Mouse (Mus musculus) midbrain, embryonic 13.5 days (tissue): ENCODE measurements at regions not wholly inside any gene's neighbourhood (a gene's known extent, or its start where the extent isn't known, plus 50 kb on each side); places are given as distances from the start of the nearest gene placed in this dataset.

Source experiments
- ATAC-seq: fragments of 200-750 bp; cut with Nextera tagmentation; 2 replicates; pipeline ENCODE4 v1.8.0; 2017; ENCODE audit warnings: mild to moderate bottlenecking, moderate TSS enrichment, moderate library complexity
- H3K27ac ChIP-seq: fragments of 300-500 bp; sonication (generic); 2 replicates; pipeline ENCODE4 v1.5.1; 2015; ENCODE audit warnings: inconsistent platforms, mild to moderate bottlenecking, moderate library complexity
- H3K27me3 ChIP-seq: fragments of 300-500 bp; sonication (generic); 2 replicates; pipeline ENCODE4 v1.6.1; 2015; ENCODE audit warnings: mild to moderate bottlenecking, inconsistent platforms
- H3K36me3 ChIP-seq: fragments of 300-500 bp; sonication (generic); 2 replicates; pipeline ENCODE4 v1.6.1; 2015; ENCODE audit warnings: mild to moderate bottlenecking, inconsistent platforms
- H3K4me1 ChIP-seq: fragments of 300-500 bp; sonication (generic); replicated peaks from 2 replicates; pipeline ENCODE4 v1.6.1; 2015; ENCODE audit warnings: inconsistent platforms
- H3K4me2 ChIP-seq: fragments of 300-500 bp; sonication (generic); replicated peaks from 2 replicates; pipeline ENCODE4 v1.6.1; 2015; ENCODE audit warnings: moderate library complexity, mild to moderate bottlenecking, inconsistent platforms
- H3K4me3 ChIP-seq: fragments of 300-500 bp; sonication (generic); replicated peaks from 2 replicates; pipeline ENCODE4 v1.5.1; 2015; ENCODE audit warnings: mild to moderate bottlenecking, inconsistent platforms
- H3K9ac ChIP-seq: fragments of 300-500 bp; sonication (generic); replicated peaks from 2 replicates; pipeline ENCODE4 v1.6.1; 2015; ENCODE audit warnings: mild to moderate bottlenecking, inconsistent platforms
- H3K9me3 ChIP-seq: fragments of 300-500 bp; sonication (generic); 2 replicates; pipeline ENCODE4 v1.6.1; 2016; ENCODE audit warnings: mild to moderate bottlenecking, inconsistent platforms
- WGBS: fragments of 180-500 bp; shearing (Covaris S2); methylation state at CpG from one replicate; pipeline ENCODE4 v1.1.7; 2015; 5-methylcytosine and 5-hydroxymethylcytosine counted together

GRCm38 (mm10) chr7:95926119-95927039, 244.7 kb upstream of the Tenm4 start:
- no peaks in the 10 kb centered on the region for H3K27me3 ChIP-seq
- no peaks in the 10 kb centered on the region for H3K4me1 ChIP-seq
- no peaks in the 10 kb centered on the region for H3K36me3 ChIP-seq
- H3K4me3 ChIP-seq = no peak overlapping the region
- H3K4me2 ChIP-seq = no peak overlapping the region
- H3K9me3 ChIP-seq = no peaks in the 10 kb centered on the region
- H3K9ac ChIP-seq = no peak overlapping the region
- WGBS = 58% methylated on average over 6 of the region's 6 CpGs
- H3K27ac ChIP-seq = no peak overlapping the region
- peak; percentile 45; the same call in 1 of the 2 replicates for ATAC-seq

- Histone ChIP-seq H3K9ac (no peak overlapping the region), H3K4me1 (no peaks in the 10 kb centered on the region), H3K4me2 (no peak overlapping the region), H3K4me3 (no peak overlapping the region), H3K27ac (no peak overlapping the region), H3K36me3 (no peaks in the 10 kb centered on the region), H3K9me3 (no peaks in the 10 kb centered on the region), H3K27me3 (no peaks in the 10 kb centered on the region)
- 88% methylated on average over 5 of the region's 5 CpGs for WGBS
- ATAC-seq = no peak
Measured at GRCm38 (mm10) chr7:95936599-95936998, 234.4 kb upstream of the Tenm4 start.

- Histone ChIP-seq H3K27ac (no peak overlapping the region), H3K4me1 (no peaks in the 10 kb centered on the region), H3K27me3 (no peaks in the 10 kb centered on the region), H3K36me3 (no peaks in the 10 kb centered on the region), H3K9me3 (peaks cover 4% of the 10 kb centered on the region; the same call in 1 of the 2 replicates), H3K9ac (no peak overlapping the region), H3K4me3 (no peak overlapping the region), H3K4me2 (no peak overlapping the region)
- 91% methylated on average over 6 of the region's 6 CpGs for whole genome bisulfite sequencing
- ATAC-seq = no peak
Measured at GRCm38 (mm10) chr7:95943420-95943819, 227.6 kb upstream of the Tenm4 start.

GRCm38 (mm10) chr7:95952395-95952794, 218.7 kb upstream of the Tenm4 start:
- no peak for ATAC-seq
- WGBS = 69% methylated on average over 2 of the region's 2 CpGs

GRCm38 (mm10) chr7:95954511-95954910, 216.5 kb upstream of the Tenm4 start:
- WGBS = 92% methylated on average over 2 of the region's 2 CpGs
- Histone ChIP-seq H3K36me3 (no peaks in the 10 kb centered on the region), H3K4me2 (no peak overlapping the region), H3K27ac (no peak overlapping the region), H3K9me3 (no peaks in the 10 kb centered on the region), H3K4me1 (no peaks in the 10 kb centered on the region), H3K27me3 (no peaks in the 10 kb centered on the region), H3K4me3 (no peak overlapping the region), H3K9ac (no peak overlapping the region)
- no peak for ATAC-seq

More at GRCm38 (mm10) chr7:95952395-95952794, 218.7 kb upstream of the Tenm4 start:
- H3K9me3 ChIP-seq = no peaks in the 10 kb centered on the region
- H3K4me3 ChIP-seq = no peak overlapping the region
- no peak overlapping the region for H3K9ac ChIP-seq
- no peaks in the 10 kb centered on the region for H3K36me3 ChIP-seq
- H3K4me2 ChIP-seq = no peak overlapping the region
- H3K27me3 ChIP-seq = no peaks in the 10 kb centered on the region
- no peaks in the 10 kb centered on the region for H3K4me1 ChIP-seq
- no peak overlapping the region for H3K27ac ChIP-seq

- Histone ChIP-seq H3K4me1 (no peaks in the 10 kb centered on the region), H3K27me3 (no peaks in the 10 kb centered on the region), H3K36me3 (no peaks in the 10 kb centered on the region), H3K4me2 (no peak overlapping the region), H3K27ac (no peak overlapping the region), H3K4me3 (no peak overlapping the region), H3K9me3 (no peaks in the 10 kb centered on the region), H3K9ac (no peak overlapping the region)
- no peak for ATAC-seq
- 64% methylated on average over 2 of the region's 2 CpGs for WGBS
Measured at GRCm38 (mm10) chr7:95955119-95955518, 215.9 kb upstream of the Tenm4 start.

- Histone ChIP-seq H3K4me3 (no peak overlapping the region), H3K36me3 (no peaks in the 10 kb centered on the region), H3K9ac (no peak overlapping the region), H3K4me1 (no peaks in the 10 kb centered on the region), H3K27ac (no peak overlapping the region), H3K4me2 (no peak overlapping the region), H3K27me3 (no peaks in the 10 kb centered on the region), H3K9me3 (no peaks in the 10 kb centered on the region)
- 40% methylated on average over 4 of the region's 4 CpGs for WGBS
- peak; percentile 68 for ATAC-seq
Measured at GRCm38 (mm10) chr7:95959068-95959467, 212.0 kb upstream of the Tenm4 start.

- ATAC-seq = no peak
- Histone ChIP-seq H3K4me2 (no peak overlapping the region), H3K9ac (no peak overlapping the region), H3K4me3 (no peak overlapping the region), H3K4me1 (no peaks in the 10 kb centered on the region), H3K9me3 (no peaks in the 10 kb centered on the region), H3K27ac (no peak overlapping the region), H3K36me3 (no peaks in the 10 kb centered on the region), H3K27me3 (0 out of 2 replicates have a peak, but pooled peaks cover 4% of the 10 kb centered on the region)
- 78% methylated on average over 7 of the region's 7 CpGs for WGBS
Measured at GRCm38 (mm10) chr7:95971863-95972262, 199.2 kb upstream of the Tenm4 start.

GRCm38 (mm10) chr7:95974085-95974484, 197.0 kb upstream of the Tenm4 start:
- 46% methylated on average over 2 of the region's 2 CpGs for WGBS
- H3K9ac ChIP-seq = no peak overlapping the region
- H3K27ac ChIP-seq = no peak overlapping the region
- H3K27me3 ChIP-seq = 0 out of 2 replicates have a peak, but pooled peaks cover 4% of the 10 kb centered on the region
- H3K9me3 ChIP-seq = no peaks in the 10 kb centered on the region
- H3K36me3 ChIP-seq = no peaks in the 10 kb centered on the region
- H3K4me1 ChIP-seq = no peaks in the 10 kb centered on the region
- ATAC-seq = no peak
- no peak overlapping the region for H3K4me2 ChIP-seq
- no peak overlapping the region for H3K4me3 ChIP-seq

GRCm38 (mm10) chr7:95991250-95992032, 179.6 kb upstream of the Tenm4 start:
- 33% methylated on average over 10 of the region's 10 CpGs for WGBS
- Histone ChIP-seq H3K27me3 (no peaks in the 10 kb centered on the region; the same call in 1 of the 2 replicates), H3K27ac (no peak overlapping the region), H3K4me3 (no peak overlapping the region), H3K9me3 (no peaks in the 10 kb centered on the region), H3K9ac (no peak overlapping the region), H3K36me3 (no peaks in the 10 kb centered on the region), H3K4me2 (no peak overlapping the region), H3K4me1 (peaks cover 10% of the 10 kb centered on the region; the same call in 1 of the 2 replicates)
- peak; percentile 84 for ATAC-seq

- Histone ChIP-seq H3K27me3 (no peaks in the 10 kb centered on the region), H3K9me3 (no peaks in the 10 kb centered on the region), H3K4me1 (peaks cover 10% of the 10 kb centered on the region; the same call in 1 of the 2 replicates), H3K4me3 (no peak overlapping the region), H3K9ac (no peak overlapping the region), H3K4me2 (no peak overlapping the region), H3K36me3 (no peaks in the 10 kb centered on the region), H3K27ac (no peak overlapping the region)
- ATAC-seq = no peak
- WGBS = 89% methylated on average over 3 of the region's 3 CpGs
Measured at GRCm38 (mm10) chr7:95992033-95992516, 179.0 kb upstream of the Tenm4 start.

- ATAC-seq = no peak
- Histone ChIP-seq H3K9ac (no peak overlapping the region), H3K4me2 (no peak overlapping the region), H3K4me1 (peaks cover 10% of the 10 kb centered on the region; the same call in 1 of the 2 replicates), H3K27me3 (no peaks in the 10 kb centered on the region), H3K9me3 (no peaks in the 10 kb centered on the region), H3K4me3 (no peak overlapping the region), H3K27ac (no peak overlapping the region), H3K36me3 (no peaks in the 10 kb centered on the region)
- 89% methylated on average over 3 of the region's 3 CpGs for WGBS
Measured at GRCm38 (mm10) chr7:95992521-95992920, 178.5 kb upstream of the Tenm4 start.
